Mouse (Mus musculus): ENCODE results near the gene Dok4. TPM values are rescaled to one million over a fixed set of nuclear protein-coding genes. Genes with fewer than 3 reads are reported as not detected.

Gene Dok4
- total RNA-seq, 2 experiments from 2014 or later = 16.6 to 20.4 TPM

GRCm38 (mm10) chr8:94888383-94889036, 12.4 kb upstream of the Dok4 start:
- DNase-seq = no peak
- intact Hi-C loops (cut with DNase I) = no loop called here

GRCm38 (mm10) chr8:94880742-94881141, 4.6 kb upstream of the Dok4 start:
- intact Hi-C loops (cut with DNase I) = no loop called here

GRCm38 (mm10) chr8:94876820-94877219, 690 bp upstream of the Dok4 start:
- intact Hi-C loops (cut with DNase I) = no loop called here
- DNase-seq = no peak

More at GRCm38 (mm10) chr8:94880742-94881141, 4.6 kb upstream of the Dok4 start:
- DNase-seq = no peak

- DNase-seq = no peak
- intact Hi-C loops (cut with DNase I) = loop anchor here (1.0 kb wide), 1 partner anchor 29 kb away; no protein-coding TSS in a partner anchor
These were observed 319 bp downstream of the Dok4 start for GRCm38 (mm10) chr8:94875871-94876150.

GRCm38 (mm10) chr8:94875096-94875870, 847 bp downstream of the Dok4 start:
- peak; percentile 20 to 38 for DNase-seq
- intact Hi-C loops (cut with DNase I) = loop anchor here (1.0 kb wide), 1 partner anchor 30 kb away; no protein-coding TSS in a partner anchor

GRCm38 (mm10) chr8:94874358-94874757, 1.8 kb downstream of the Dok4 start:
- DNase-seq = peak; percentile 80 to 81
- intact Hi-C loops (cut with DNase I) = loop anchor here (1.0 to 5.0 kb wide), 2 partner anchors 34 to 128 kb away; no protein-coding TSS in a partner anchor

GRCm38 (mm10) chr8:94872576-94872975, 3.6 kb downstream of the Dok4 start:
- intact Hi-C loops (cut with DNase I) = loop anchor here (1.0 to 5.0 kb wide), 2 partner anchors 13 to 130 kb away; no protein-coding TSS in a partner anchor
- DNase-seq = no peak

- intact Hi-C loops (cut with DNase I) = loop anchor here (1.0 to 5.0 kb wide), 2 partner anchors 13 to 130 kb away; no protein-coding TSS in a partner anchor
- no peak for DNase-seq
These were observed 4.0 kb downstream of the Dok4 start for GRCm38 (mm10) chr8:94872156-94872555.

GRCm38 (mm10) chr8:94871108-94871894, 4.8 kb downstream of the Dok4 start:
- peak; percentile 60 to 69 for DNase-seq
- intact Hi-C loops (cut with DNase I) = loop anchor here (5.0 kb wide), 1 partner anchor 131 kb away; no protein-coding TSS in a partner anchor

- intact Hi-C loops (cut with DNase I) = loop anchor here (5.0 kb wide), 1 partner anchor 132 kb away; no protein-coding TSS in a partner anchor
- peak; percentile 26 to 39 for DNase-seq
These were observed 5.5 kb downstream of the Dok4 start for GRCm38 (mm10) chr8:94870474-94871107.

- intact Hi-C loops (cut with DNase I) = loop anchor here (5.0 kb wide), 1 partner anchor 132 kb away; no protein-coding TSS in a partner anchor
- no peak for DNase-seq
These were observed 6.1 kb downstream of the Dok4 start for GRCm38 (mm10) chr8:94870003-94870402.

GRCm38 (mm10) chr8:94869146-94869545, 7.0 kb downstream of the Dok4 start:
- DNase-seq = no peak
- intact Hi-C loops (cut with DNase I) = no loop called here

GRCm38 (mm10) chr8:94866921-94867320, 9.2 kb downstream of the Dok4 start:
- DNase-seq = no peak
- intact Hi-C loops (cut with DNase I) = no loop called here

- DNase-seq = no peak
- intact Hi-C loops (cut with DNase I) = no loop called here
These were observed 10.8 kb downstream of the Dok4 start for GRCm38 (mm10) chr8:94865292-94865691.

- intact Hi-C loops (cut with DNase I) = no loop called here
- no peak for DNase-seq
These were observed 12.0 kb downstream of the Dok4 start for GRCm38 (mm10) chr8:94863897-94864673.

- no peak for DNase-seq
- intact Hi-C loops (cut with DNase I) = no loop called here
These were observed 13.5 kb downstream of the Dok4 start for GRCm38 (mm10) chr8:94862487-94863220.

GRCm38 (mm10) chr8:94861352-94861910, 14.7 kb downstream of the Dok4 start:
- peak; percentile 71 to 74 for DNase-seq

GRCm38 (mm10) chr8:94857346-94858173, 18.6 kb downstream of the Dok4 start, which contains the start of gene Polr2c:
TSS of gene Polr2c (plus strand) at chr8:94857450.
- intact Hi-C loops (cut with DNase I) = no loop called here
- DNase-seq = peak; percentile 93 to 96

More at GRCm38 (mm10) chr8:94861352-94861910, 14.7 kb downstream of the Dok4 start:
- intact Hi-C loops (cut with DNase I) = no loop called here
